Mouse (Mus musculus) liver, embryonic 13.5 days (tissue): ENCODE data around the gene Zfp790. TPM values are rescaled to one million over a fixed set of nuclear protein-coding genes. Genes with fewer than 3 reads are reported as not detected.

Source experiments
- ATAC-seq: fragments of 200-750 bp; cut with Nextera tagmentation; 2 replicates; pipeline ENCODE4 v1.8.0; 2017; ENCODE audit warnings: low read depth, mild to moderate bottlenecking, moderate number of reproducible peaks, moderate library complexity
- DNase-seq: peaks from one replicate; pipeline ENCODE4 v3.0.0; 2022
- H3K27ac ChIP-seq: fragments of 300-500 bp; sonication (generic); 2 replicates; pipeline ENCODE4 v1.5.1; 2015; ENCODE audit warnings: moderate library complexity, mild to moderate bottlenecking, inconsistent platforms
- H3K27me3 ChIP-seq: fragments of 300-500 bp; sonication (generic); 2 replicates; pipeline ENCODE4 v1.6.1; 2015; ENCODE audit warnings: mild to moderate bottlenecking, inconsistent platforms
- H3K36me3 ChIP-seq: fragments of 300-500 bp; sonication (generic); 2 replicates; pipeline ENCODE4 v1.6.1; 2015; ENCODE audit warnings: mild to moderate bottlenecking, inconsistent platforms
- H3K4me1 ChIP-seq: fragments of 300-500 bp; sonication (generic); replicated peaks from 2 replicates; pipeline ENCODE4 v1.6.1; 2015; ENCODE audit warnings: inconsistent platforms
- H3K4me2 ChIP-seq: fragments of 300-500 bp; sonication (generic); 2 replicates; pipeline ENCODE4 v1.6.1; 2015; ENCODE audit warnings: inconsistent platforms, mild to moderate bottlenecking, moderate library complexity
- H3K4me3 ChIP-seq: fragments of 300-500 bp; sonication (generic); replicated peaks from 2 replicates; pipeline ENCODE4 v1.5.1; 2015; ENCODE audit warnings: mild to moderate bottlenecking, inconsistent platforms
- H3K9ac ChIP-seq: fragments of 300-500 bp; sonication (generic); 2 replicates; pipeline ENCODE4 v1.6.1; 2015; ENCODE audit warnings: mild to moderate bottlenecking, inconsistent platforms
- H3K9me3 ChIP-seq: fragments of 300-500 bp; sonication (generic); replicated peaks from 2 replicates; pipeline ENCODE4 v1.6.1; 2016; ENCODE audit warnings: inconsistent platforms
- WGBS: fragments of 180-500 bp; shearing (Covaris S2); methylation state at CpG from one replicate; pipeline ENCODE4 v1.1.7; 2015; ENCODE audit not compliant: insufficient replicate concordance; 5-methylcytosine and 5-hydroxymethylcytosine counted together
- polyA plus RNA-seq: library from polyadenylated mRNA; unstranded; fragments of >200 nt; fragmentation: Nextera tagmentation; extraction: Ambion mirVana; gene quantifications from 2 replicates; pipeline ENCODE4 v1.2.1, GENCODE M21; 2015

Gene Zfp790
- polyA plus RNA-seq, 1 experiment from 2014 or later, result 3.5 TPM

DNA sequence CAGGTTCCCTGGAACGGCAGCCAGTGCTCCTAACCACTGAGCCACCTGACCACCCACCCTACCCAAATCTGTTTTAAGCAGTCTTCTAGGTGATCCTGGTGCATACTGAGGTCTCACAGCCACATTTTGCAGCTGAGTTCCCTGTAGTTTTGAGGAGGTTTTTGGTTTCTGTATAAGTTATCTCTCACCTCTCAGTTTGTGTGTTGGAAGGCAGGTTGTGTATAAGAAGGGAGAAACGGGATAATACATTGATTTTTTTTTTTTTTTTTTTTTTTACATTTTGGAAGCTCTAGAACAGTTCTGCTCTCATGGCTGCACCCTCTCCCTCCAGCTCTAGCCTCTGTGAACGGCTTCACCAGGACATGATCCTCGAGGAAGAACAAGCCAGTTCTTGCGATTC lies 30.0 kb upstream of the Zfp790 start:
- WGBS, result 67% methylated on average over 5 of the region's 5 CpGs
- no peak overlapping the region for H3K4me3 ChIP-seq

GRCm38 (mm10) chr7:29792906-29793305 lies 23.0 kb upstream of the Zfp790 start:
- Histone ChIP-seq H3K9ac (no peak overlapping the region), H3K9me3 (no peaks in the 10 kb centered on the region; the same call in 1 of the 2 replicates), H3K4me2 (no peak overlapping the region), H3K4me3 (no peak overlapping the region), H3K36me3 (peaks cover 24% of the 10 kb centered on the region; the same call in 1 of the 2 replicates), H3K4me1 (no peaks in the 10 kb centered on the region), H3K27ac (no peak overlapping the region), H3K27me3 (peaks cover 17% of the 10 kb centered on the region)
- WGBS, result 34% methylated on average over 27 of the region's 27 CpGs
- ATAC-seq, result no peak
- no peak for DNase-seq

More for the DNA sequence above, 30.0 kb upstream of the Zfp790 start:
- Histone ChIP-seq H3K36me3 (peaks cover 9% of the 10 kb centered on the region; the same call in 1 of the 2 replicates), H3K9ac (no peak overlapping the region), H3K4me1 (peaks cover 17% of the 10 kb centered on the region), H3K27ac (no peak overlapping the region), H3K4me2 (peak overlapping the region; percentile 86), H3K27me3 (no peaks in the 10 kb centered on the region), H3K9me3 (no peaks in the 10 kb centered on the region)
- ATAC-seq, result no peak
- DNase-seq, result no peak

DNA sequence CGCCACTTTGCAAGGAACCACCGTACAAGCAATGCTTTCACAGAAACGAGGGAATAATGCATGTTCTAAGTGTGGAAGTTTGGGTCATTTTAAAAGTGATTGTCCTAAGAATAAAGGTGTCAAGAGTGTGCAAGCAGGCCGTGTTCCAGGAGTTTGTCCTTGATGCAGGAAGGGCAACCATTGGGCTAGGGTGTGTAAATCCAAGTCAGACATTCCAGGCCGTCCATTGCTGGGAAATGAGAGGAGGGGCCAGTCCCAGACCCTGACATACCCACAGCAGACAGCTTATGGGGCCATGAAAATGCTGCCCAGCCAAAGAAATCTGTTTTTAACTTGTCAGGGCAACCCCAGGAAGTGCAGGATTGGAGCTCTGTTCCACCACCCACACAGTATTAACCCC lies 8.9 kb upstream of the Zfp790 start:
- Histone ChIP-seq H3K27me3 (no peaks in the 10 kb centered on the region), H3K4me1 (no peaks in the 10 kb centered on the region), H3K4me2 (no peak overlapping the region), H3K9me3 (no peaks in the 10 kb centered on the region), H3K9ac (no peak overlapping the region), H3K4me3 (no peak overlapping the region), H3K36me3 (no peaks in the 10 kb centered on the region), H3K27ac (no peak overlapping the region)
- DNase-seq (no peak), ATAC-seq (no peak)
- 62% methylated on average over 5 of the region's 5 CpGs for WGBS

- H3K9ac ChIP-seq, result no peak overlapping the region
- ATAC-seq, result no peak
- no peak overlapping the region for H3K27ac ChIP-seq
- H3K4me3 ChIP-seq, result no peak overlapping the region
- no peaks in the 10 kb centered on the region for H3K36me3 ChIP-seq
- H3K9me3 ChIP-seq, result no peaks in the 10 kb centered on the region
- H3K4me1 ChIP-seq, result peaks cover 36% of the 10 kb centered on the region
- no peak for DNase-seq
- no peaks in the 10 kb centered on the region for H3K27me3 ChIP-seq
- H3K4me2 ChIP-seq, result no peak overlapping the region
- 66% methylated on average over 1 of the region's 1 CpGs for WGBS
Observed at GRCm38 (mm10) chr7:29812244-29812643, 3.7 kb upstream of the Zfp790 start.

GRCm38 (mm10) chr7:29814381-29814780 lies 1.5 kb upstream of the Zfp790 start:
- no peak overlapping the region for H3K9ac ChIP-seq
- DNase-seq (no peak), ATAC-seq (no peak)
- no peaks in the 10 kb centered on the region for H3K9me3 ChIP-seq
- H3K36me3 ChIP-seq, result no peaks in the 10 kb centered on the region
- 69% methylated on average over 2 of the region's 2 CpGs for WGBS
- H3K27me3 ChIP-seq, result no peaks in the 10 kb centered on the region
- H3K4me3 ChIP-seq, result no peak overlapping the region
- peaks cover 54% of the 10 kb centered on the region for H3K4me1 ChIP-seq
- H3K4me2 ChIP-seq, result peak overlapping the region; percentile 85; the same call in 1 of the 2 replicates
- no peak overlapping the region for H3K27ac ChIP-seq

- peak overlapping the region; percentile 54 for H3K27ac ChIP-seq
- H3K4me1 ChIP-seq, result peaks cover 61% of the 10 kb centered on the region
- peak overlapping the region; percentile 85 for H3K4me2 ChIP-seq
- DNase-seq (no peak), ATAC-seq (peak; percentile 44)
- H3K36me3 ChIP-seq, result no peaks in the 10 kb centered on the region
- peak overlapping the region; percentile 80 for H3K9ac ChIP-seq
- WGBS, result 3% methylated on average over 12 of the region's 12 CpGs
- H3K9me3 ChIP-seq, result no peaks in the 10 kb centered on the region
- H3K27me3 ChIP-seq, result no peaks in the 10 kb centered on the region
- H3K4me3 ChIP-seq, result peak overlapping the region; percentile 81
Observed at GRCm38 (mm10) chr7:29815061-29815784, 691 bp upstream of the Zfp790 start.

DNA sequence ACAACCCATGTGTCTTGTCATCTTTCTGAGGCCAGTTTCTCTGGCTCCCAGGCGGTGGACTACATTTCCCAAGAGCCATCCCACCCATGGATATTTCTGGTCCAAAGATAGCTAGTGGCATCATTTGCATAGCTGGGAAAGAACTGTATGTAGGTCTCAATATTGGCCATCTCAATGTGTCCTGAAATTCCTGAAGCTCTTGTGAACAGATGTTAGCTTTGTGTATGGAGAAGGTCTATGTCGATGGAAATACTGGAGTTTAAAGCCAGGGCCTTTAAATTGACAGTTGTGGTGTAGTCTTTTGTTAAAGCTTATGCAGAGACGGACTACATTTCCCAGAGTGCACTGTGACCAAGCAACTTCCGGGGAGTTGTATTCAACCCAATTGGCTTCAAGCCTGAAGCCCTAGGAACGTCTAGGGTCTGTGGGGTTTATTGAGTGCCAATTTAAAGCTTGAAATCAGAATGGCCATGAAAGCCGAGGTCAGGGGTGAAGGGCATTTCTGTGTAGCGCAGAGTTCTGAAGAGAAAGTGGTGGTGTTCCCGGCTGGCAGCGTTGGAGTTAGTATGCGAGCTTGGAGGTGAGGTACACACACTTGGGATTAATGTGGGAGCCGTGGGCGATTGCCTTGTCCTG lies 2.8 kb downstream of the Zfp790 start:
- peaks cover 53% of the 10 kb centered on the region for H3K4me1 ChIP-seq
- H3K9ac ChIP-seq, result peak overlapping the region; percentile 71
- no peaks in the 10 kb centered on the region for H3K27me3 ChIP-seq
- H3K4me3 ChIP-seq, result peak overlapping the region; percentile 73
- peak; percentile 63 for ATAC-seq
- H3K36me3 ChIP-seq, result peaks cover 23% of the 10 kb centered on the region
- 4% methylated on average over 12 of the region's 12 CpGs for WGBS
- peak overlapping the region; percentile 80 for H3K27ac ChIP-seq
- H3K4me2 ChIP-seq, result peak overlapping the region; percentile 81
- no peaks in the 10 kb centered on the region for H3K9me3 ChIP-seq
- DNase-seq, result peak; percentile 63

- Histone ChIP-seq H3K4me3 (no peak overlapping the region), H3K9me3 (peaks cover 9% of the 10 kb centered on the region; the same call in 1 of the 2 replicates), H3K4me1 (no peaks in the 10 kb centered on the region), H3K4me2 (no peak overlapping the region), H3K27me3 (no peaks in the 10 kb centered on the region), H3K9ac (no peak overlapping the region), H3K27ac (no peak overlapping the region), H3K36me3 (peaks cover 69% of the 10 kb centered on the region)
- 87% methylated on average over 12 of the region's 12 CpGs for WGBS
- ATAC-seq, result no peak
- DNase-seq, result no peak
Observed at GRCm38 (mm10) chr7:29828001-29828400, 12.1 kb downstream of the Zfp790 start.

- no peaks in the 10 kb centered on the region for H3K27me3 ChIP-seq
- WGBS, result 89% methylated on average over 12 of the region's 12 CpGs
- H3K9me3 ChIP-seq, result peaks cover 9% of the 10 kb centered on the region; the same call in 1 of the 2 replicates
- H3K36me3 ChIP-seq, result peaks cover 64% of the 10 kb centered on the region
- H3K4me2 ChIP-seq, result no peak overlapping the region
- H3K27ac ChIP-seq, result no peak overlapping the region
- ATAC-seq (no peak), DNase-seq (no peak)
- no peaks in the 10 kb centered on the region for H3K4me1 ChIP-seq
- no peak overlapping the region for H3K9ac ChIP-seq
- no peak overlapping the region for H3K4me3 ChIP-seq
Observed at GRCm38 (mm10) chr7:29829804-29830203, 13.9 kb downstream of the Zfp790 start.

DNA sequence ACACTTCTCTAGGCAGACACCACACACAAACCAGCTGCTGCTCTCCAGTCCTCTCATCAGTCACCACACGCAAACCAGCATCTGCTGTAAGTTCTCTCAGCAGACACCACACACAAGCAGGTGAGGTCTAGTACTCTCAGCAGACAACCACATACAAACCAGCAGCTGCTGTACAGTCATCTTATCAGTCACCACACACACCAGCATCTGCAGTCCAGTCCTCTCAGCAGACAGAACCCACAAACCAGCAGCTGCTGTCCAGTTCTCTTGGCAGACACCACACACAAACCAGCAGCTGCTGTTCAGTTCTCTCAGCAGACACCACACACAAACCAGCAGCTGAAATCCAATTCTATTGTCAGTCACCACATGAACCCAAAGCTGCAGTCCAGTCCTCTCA lies 20.9 kb downstream of the Zfp790 start:
- no peak overlapping the region for H3K9ac ChIP-seq
- peaks cover 6% of the 10 kb centered on the region; the same call in 1 of the 2 replicates for H3K36me3 ChIP-seq
- no peaks in the 10 kb centered on the region for H3K27me3 ChIP-seq
- no peak overlapping the region for H3K4me2 ChIP-seq
- no peak overlapping the region for H3K4me3 ChIP-seq
- ATAC-seq (no peak), DNase-seq (no peak)
- no peak overlapping the region for H3K27ac ChIP-seq
- H3K4me1 ChIP-seq, result no peaks in the 10 kb centered on the region
- WGBS, result 73% methylated on average over 1 of the region's 1 CpGs
- H3K9me3 ChIP-seq, result no peaks in the 10 kb centered on the region

- Histone ChIP-seq H3K27ac (no peak overlapping the region), H3K36me3 (no peaks in the 10 kb centered on the region), H3K4me2 (no peak overlapping the region), H3K9ac (no peak overlapping the region), H3K4me3 (no peak overlapping the region), H3K9me3 (no peaks in the 10 kb centered on the region), H3K4me1 (no peaks in the 10 kb centered on the region), H3K27me3 (no peaks in the 10 kb centered on the region)
- DNase-seq (no peak), ATAC-seq (no peak)
- WGBS, result 52% methylated on average over 3 of the region's 3 CpGs
Observed at GRCm38 (mm10) chr7:29839256-29839655, 23.3 kb downstream of the Zfp790 start.
